Mouse (Mus musculus) kidney, postnatal 4 days (tissue): ENCODE results near the gene Phf14.
"Not testable (repeated sequence)": the region's sequence is repeated elsewhere in the genome, so short reads cannot be mapped to it uniquely, and the experiment has no call there.

Experiments
- DNase-seq, 2 experiments: peaks; one replicate each; pipeline ENCODE4 v3.0.0; 2021; ENCODE audit warnings: mixed read lengths in 2 of 2

Phf14 gene

GRCm38 (mm10) chr6:11907269-11908032, at the start of gene Phf14, which contains the start of gene Ndufa4:
Gene Phf14, plus strand, starts transcription at chr6:11907809.
Gene Ndufa4, minus strand, starts transcription at chr6:11907497.
- DNase-seq: peak; percentile 92 to 95

GRCm38 (mm10) chr6:11875364-11875763, 32.2 kb upstream of the Phf14 start:
- DNase-seq: not testable (repeated sequence)

- no peak for DNase-seq
Observed at GRCm38 (mm10) chr6:11900809-11901310, 6.7 kb upstream of the Phf14 start.

- DNase-seq: no peak
Observed at GRCm38 (mm10) chr6:11906890-11907268, 730 bp upstream of the Phf14 start.

- DNase-seq: no peak
Observed at GRCm38 (mm10) chr6:11908170-11908569, 561 bp downstream of the Phf14 start.

- peak; percentile 91 to 95 for DNase-seq
Observed at GRCm38 (mm10) chr6:11925496-11926041, 18.0 kb downstream of the Phf14 start.

GRCm38 (mm10) chr6:11926082-11926595, 18.5 kb downstream of the Phf14 start:
- DNase-seq: peak; percentile 65 to 78

- DNase-seq: peak in 1 of 2 experiments; percentile 6
Observed at GRCm38 (mm10) chr6:11927485-11927884, 19.9 kb downstream of the Phf14 start.

GRCm38 (mm10) chr6:11933403-11933802, 25.8 kb downstream of the Phf14 start:
- no peak for DNase-seq

- no peak for DNase-seq
Observed at GRCm38 (mm10) chr6:11940895-11941294, 33.3 kb downstream of the Phf14 start.

- no peak for DNase-seq
Observed at GRCm38 (mm10) chr6:11942089-11942488, 34.5 kb downstream of the Phf14 start.

GRCm38 (mm10) chr6:11948100-11948499, 40.5 kb downstream of the Phf14 start:
- DNase-seq: no peak

- DNase-seq: no peak
Observed at GRCm38 (mm10) chr6:11960172-11960571, 52.6 kb downstream of the Phf14 start.

GRCm38 (mm10) chr6:11993782-11994181, 86.2 kb downstream of the Phf14 start:
- no peak for DNase-seq

GRCm38 (mm10) chr6:11998576-11998975, 91.0 kb downstream of the Phf14 start:
- DNase-seq: peak; percentile 20 to 33

GRCm38 (mm10) chr6:11999506-11999905, 91.9 kb downstream of the Phf14 start:
- DNase-seq: no peak

GRCm38 (mm10) chr6:12005455-12005854, 97.8 kb downstream of the Phf14 start:
- DNase-seq: no peak

- DNase-seq: no peak
Observed at GRCm38 (mm10) chr6:12006001-12006400, 98.4 kb downstream of the Phf14 start.

- DNase-seq: no peak
Observed at GRCm38 (mm10) chr6:12012103-12012502, 104.5 kb downstream of the Phf14 start.

GRCm38 (mm10) chr6:12014035-12014434, 106.4 kb downstream of the Phf14 start:
- DNase-seq: no peak

GRCm38 (mm10) chr6:12014733-12015132, 107.1 kb downstream of the Phf14 start:
- no peak for DNase-seq

- no peak for DNase-seq
Observed at GRCm38 (mm10) chr6:12019736-12020135, 112.1 kb downstream of the Phf14 start.

- DNase-seq: no peak
Observed at GRCm38 (mm10) chr6:12020156-12020555, 112.5 kb downstream of the Phf14 start.

GRCm38 (mm10) chr6:12020738-12021137, 113.1 kb downstream of the Phf14 start:
- no peak for DNase-seq
